24 mouse cellular contexts compared by ENCODE assay signal in the genomic region with DNA sequence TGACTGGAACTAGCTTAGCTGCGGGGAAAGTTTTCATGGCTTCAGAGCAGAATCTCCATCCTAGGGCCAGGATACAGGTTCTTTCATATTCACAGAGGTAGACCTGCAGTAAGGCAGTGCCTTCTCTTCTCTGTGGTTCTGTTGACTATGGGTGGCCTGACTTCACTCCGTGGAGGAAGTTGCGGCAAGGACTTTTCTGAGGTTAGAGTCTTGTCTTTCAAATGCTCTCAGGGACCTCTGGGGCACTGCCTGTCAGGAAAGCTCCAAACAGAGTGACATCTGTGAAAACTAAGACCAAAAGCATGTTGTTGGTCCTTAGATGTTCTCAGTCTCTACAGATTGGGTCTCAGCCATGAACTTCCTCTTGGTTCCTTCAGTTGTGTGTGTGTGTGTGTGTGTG.
A peak's percentile ranks its signal among the peaks of the same experiment; 100 is the strongest.
DNase-seq lines count a peak whose midpoint lies in the region; ATAC-seq and TF ChIP-seq lines count a peak whose summit lies in the region.
"Had no signal": no experiment of that assay in that cellular context is flagged by ENCODE, and none has a peak within 500 bp of the region (broad histone marks: within the 10 kb centered on the region; RNA-seq: fewer than 3 reads in every experiment).

No protein-coding gene starts in this region.

- DNase-seq in layer of hippocampus, adult 2 months (ENCODE audit: low spot score in 2 of 2) = no peak
- no peak for DNase-seq in layer of hippocampus, adult 8-10 months (ENCODE audit: low spot score in 2 of 2)
- peak; percentile 48 for DNase-seq in CD4-positive helper T cell, adult 2 months (ENCODE audit: low read depth, low spot score)
- DNase-seq in naive thymus-derived CD4-positive, alpha-beta T cell, adult 2 months (ENCODE audit: low read depth) = peak; percentile 77
- DNase-seq in thymus, postnatal 36 days = peak; percentile 5 to 8
- DNase-seq in heart, postnatal 4 days = no peak
- DNase-seq: adrenal gland, postnatal 14 days; cerebellum, adult 11 months; cerebellum, adult 9-11 months; embryo, embryonic 11 days; gastrocnemius, postnatal 14 days; heart, postnatal 36 days; kidney, adult 11 months; kidney, postnatal 14 days; lung, postnatal 36 days; right cerebral cortex, postnatal 25 days had no signal

- no peak overlapping the region for H3K4me3 ChIP-seq in layer of hippocampus, adult 2 months
- H3K4me3 ChIP-seq: embryonic facial prominence, embryonic 12.5 days; hindbrain, embryonic 13.5 days; left cerebral cortex, adult 2 months; limb, embryonic 12.5 days; midbrain, embryonic 12.5 days; stomach, embryonic 15.5 days had no signal

- ATAC-seq in inflammation-experienced regulatory T-cells, adult 6 months = no peak
- ATAC-seq: forebrain, embryonic 14.5 days had no signal

- H3K27ac ChIP-seq in layer of hippocampus, adult 2 months = peak overlapping the region; percentile 81
- H3K27ac ChIP-seq: embryonic facial prominence, embryonic 12.5 days; hindbrain, embryonic 13.5 days; left cerebral cortex, adult 2 months; limb, embryonic 12.5 days; midbrain, embryonic 12.5 days; stomach, embryonic 15.5 days had no signal

- TF ChIP-seq CTCF in layer of hippocampus, adult 2 months (conservative IDR thresholded peaks at IDR 0.05) = no peak

Comparison
In these comparisons a context has a peak if more than half of its experiments do, and no peak if none do; other contexts are left out.
1. DNase-seq: peak in CD4-positive helper T cell, adult 2 months (single experiment), naive thymus-derived CD4-positive, alpha-beta T cell, adult 2 months (single experiment) and thymus, postnatal 36 days (2 of 2); none in layer of hippocampus, adult 2 months (0 of 2), layer of hippocampus, adult 8-10 months (0 of 2) and heart, postnatal 4 days (single experiment).